Mouse (Mus musculus): Measurements from ENCODE around the gene Nf2. TPM values are rescaled to one million over a fixed set of nuclear protein-coding genes. Genes with fewer than 3 reads are reported as not detected.

The Nf2 gene
- polyA plus RNA-seq, 1 experiment, result 51.1 TPM

DNA sequence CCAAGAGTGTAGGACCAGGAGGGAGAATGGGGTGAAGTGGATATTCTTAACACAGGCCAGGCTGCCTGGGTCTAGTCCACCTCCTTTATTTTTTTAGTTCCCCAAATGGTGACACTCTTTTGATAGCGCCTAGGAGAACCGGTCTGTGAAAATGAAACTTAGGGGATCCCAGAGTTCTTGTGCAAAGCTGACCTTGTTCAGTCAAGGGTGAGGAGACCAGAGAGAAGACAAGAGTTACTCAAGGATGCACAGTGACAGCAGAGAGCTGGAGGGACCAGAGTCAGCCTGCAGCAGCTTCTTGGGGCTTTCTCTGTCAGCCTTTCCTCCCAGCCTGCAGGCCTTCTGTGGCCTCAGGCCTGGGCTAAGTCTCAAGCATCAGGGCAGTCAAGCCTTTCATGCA, 86.8 kb downstream of the Nf2 start:
- no peak overlapping the region for H3K4me2 ChIP-seq (ENCODE audit: low read depth)
- TF ChIP-seq TCF3 (IDR thresholded peaks at IDR 0.05; ENCODE audit: insufficient read length, low read depth) (no peak), MYOD1 (IDR thresholded peaks at IDR 0.05; ENCODE audit: control insufficient read depth in 1 of 3, insufficient read length in 2 of 3, low read depth in 2 of 3) (no peak), POLR2AphosphoS2 (IDR thresholded peaks at IDR 0.05; ENCODE audit: insufficient read length, low read depth) (no peak), REST (IDR thresholded peaks at IDR 0.05; ENCODE audit: insufficient read depth, insufficient read length) (no peak), SRF (IDR thresholded peaks at IDR 0.05; ENCODE audit: control insufficient read depth, insufficient read length, low read depth) (no peak), POLR2A (IDR thresholded peaks at IDR 0.05; ENCODE audit: insufficient read length, low read depth) (no peak), MAX (IDR thresholded peaks at IDR 0.05; ENCODE audit: low read depth) (no peak), MYOG (IDR thresholded peaks at IDR 0.05; ENCODE audit: control insufficient read depth in 1 of 3, insufficient read depth in 1 of 3, insufficient read length in 2 of 3, low read depth in 2 of 3) (no peak), TCF12 (IDR thresholded peaks at IDR 0.05; ENCODE audit: insufficient read depth, poor library complexity, severe bottlenecking) (no peak), CEBPB (IDR thresholded peaks at IDR 0.05; ENCODE audit: insufficient read depth, poor library complexity, severe bottlenecking) (no peak), USF1 (IDR thresholded peaks at IDR 0.05; ENCODE audit: low read depth) (no peak), E2F4 (IDR thresholded peaks at IDR 0.05; ENCODE audit: insufficient read depth) (no peak)
- peaks cover 8% of the 10 kb centered on the region for H3K27me3 ChIP-seq (ENCODE audit: control insufficient read depth, insufficient read depth, insufficient read length)
- no peaks in the 10 kb centered on the region for H3K36me3 ChIP-seq (ENCODE audit: control insufficient read depth, insufficient read depth)
- no peaks in the 10 kb centered on the region for H3K79me2 ChIP-seq (ENCODE audit: control insufficient read depth, insufficient read depth)
- no peak overlapping the region for H3ac ChIP-seq (ENCODE audit: control insufficient read depth, insufficient read length)
- no peak overlapping the region for H3K4me3 ChIP-seq

DNA sequence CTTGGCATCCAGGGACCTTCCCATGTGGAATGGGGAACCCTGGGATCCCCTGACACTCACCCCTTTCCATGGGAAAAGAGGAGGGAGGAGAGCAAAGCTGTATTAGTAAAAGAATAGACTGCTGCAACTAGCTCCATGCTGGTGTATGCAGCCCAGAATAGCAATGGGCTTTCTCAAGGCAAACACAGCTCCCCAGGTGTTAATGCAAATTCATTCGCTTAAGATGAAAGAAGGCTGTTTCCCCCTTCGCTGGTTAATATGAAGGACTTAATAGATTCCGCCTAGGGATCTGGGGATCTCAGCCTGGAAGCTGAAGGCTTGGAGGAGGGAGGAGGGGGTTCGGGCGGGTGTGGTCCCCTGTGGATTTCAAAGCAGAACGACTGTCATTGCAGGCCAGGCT, 87.3 kb downstream of the Nf2 start:
- no peaks in the 10 kb centered on the region for H3K36me3 ChIP-seq (ENCODE audit: control insufficient read depth, insufficient read depth)
- no peak overlapping the region for H3K4me2 ChIP-seq (ENCODE audit: low read depth)
- H3K79me2 ChIP-seq (ENCODE audit: control insufficient read depth, insufficient read depth), result no peaks in the 10 kb centered on the region
- no peak for TF ChIP-seq SRF (IDR thresholded peaks at IDR 0.05; ENCODE audit: control insufficient read depth, insufficient read length, low read depth)
- no peak for TF ChIP-seq MAX (IDR thresholded peaks at IDR 0.05; ENCODE audit: low read depth)
- TF ChIP-seq REST (IDR thresholded peaks at IDR 0.05; ENCODE audit: insufficient read depth, insufficient read length), result no peak
- TF ChIP-seq USF1 (IDR thresholded peaks at IDR 0.05; ENCODE audit: low read depth), result no peak
- no peak for TF ChIP-seq MYOD1 (IDR thresholded peaks at IDR 0.05; ENCODE audit: control insufficient read depth in 1 of 3, insufficient read length in 2 of 3, low read depth in 2 of 3)
- TF ChIP-seq MYOG (IDR thresholded peaks at IDR 0.05; ENCODE audit: control insufficient read depth in 1 of 3, insufficient read depth in 1 of 3, insufficient read length in 2 of 3, low read depth in 2 of 3), result no peak
- TF ChIP-seq TCF12 (IDR thresholded peaks at IDR 0.05; ENCODE audit: insufficient read depth, poor library complexity, severe bottlenecking), result no peak
- no peak for TF ChIP-seq E2F4 (IDR thresholded peaks at IDR 0.05; ENCODE audit: insufficient read depth)
- TF ChIP-seq POLR2AphosphoS2 (IDR thresholded peaks at IDR 0.05; ENCODE audit: insufficient read length, low read depth), result no peak
- no peak overlapping the region for H3ac ChIP-seq (ENCODE audit: control insufficient read depth, insufficient read length)
- no peak overlapping the region for H3K4me3 ChIP-seq
- peaks cover 8% of the 10 kb centered on the region for H3K27me3 ChIP-seq (ENCODE audit: control insufficient read depth, insufficient read depth, insufficient read length)

DNA sequence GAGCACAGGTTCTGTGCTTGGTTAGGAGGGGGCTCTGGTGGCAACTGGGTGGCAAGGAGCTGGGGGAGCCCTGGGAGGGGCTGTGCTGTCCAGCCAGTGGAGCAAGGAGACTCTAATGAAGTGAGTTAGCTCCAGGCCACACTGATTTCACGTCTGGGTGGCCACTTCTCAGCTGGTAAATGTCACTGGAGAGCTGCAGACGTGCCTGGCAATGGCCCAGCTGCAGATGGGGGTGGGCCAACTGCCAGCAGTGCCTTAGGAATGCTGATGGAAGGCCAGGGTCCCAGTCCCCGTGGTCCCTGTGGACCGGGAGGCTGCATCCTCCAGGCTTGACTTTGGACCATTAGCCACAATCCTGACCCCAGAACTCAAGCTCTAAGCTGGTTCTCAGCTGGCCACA, 88.9 kb downstream of the Nf2 start:
- Histone ChIP-seq H3K27me3 (ENCODE audit: control insufficient read depth, insufficient read depth, insufficient read length) (peaks cover 12% of the 10 kb centered on the region), H3K79me2 (ENCODE audit: control insufficient read depth, insufficient read depth) (no peaks in the 10 kb centered on the region), H3K4me3 (no peak overlapping the region), H3K36me3 (ENCODE audit: control insufficient read depth, insufficient read depth) (no peaks in the 10 kb centered on the region), H3ac (ENCODE audit: control insufficient read depth, insufficient read length) (no peak overlapping the region), H3K4me2 (ENCODE audit: low read depth) (no peak overlapping the region)
- no peak for TF ChIP-seq TCF3 (IDR thresholded peaks at IDR 0.05; ENCODE audit: insufficient read length, low read depth)

DNA sequence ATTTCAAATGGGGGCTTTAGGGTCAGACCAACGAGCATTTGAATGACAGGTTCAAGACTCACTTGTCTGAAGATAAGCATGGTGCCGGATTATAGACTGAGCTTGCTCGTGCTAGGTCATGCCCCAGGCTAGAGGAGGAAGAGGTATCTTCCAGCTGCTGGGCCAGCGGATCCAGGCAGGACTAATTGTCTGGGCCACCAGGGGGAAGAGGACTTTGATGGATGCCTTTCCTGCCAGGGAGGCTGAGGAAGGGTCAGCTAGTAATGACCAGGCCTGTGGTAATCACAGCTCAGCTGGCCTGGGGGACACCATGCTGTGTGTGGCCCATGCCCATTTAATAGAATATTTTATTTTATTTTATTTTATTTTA, 91.6 kb downstream of the Nf2 start:
- no peak overlapping the region for H3K4me2 ChIP-seq (ENCODE audit: low read depth)
- no peak overlapping the region for H3K4me3 ChIP-seq
- H3K36me3 ChIP-seq (ENCODE audit: control insufficient read depth, insufficient read depth), result no peaks in the 10 kb centered on the region
- H3K79me2 ChIP-seq (ENCODE audit: control insufficient read depth, insufficient read depth), result no peaks in the 10 kb centered on the region
- H3K27me3 ChIP-seq (ENCODE audit: control insufficient read depth, insufficient read depth, insufficient read length), result peaks cover 13% of the 10 kb centered on the region
- no peak overlapping the region for H3ac ChIP-seq (ENCODE audit: control insufficient read depth, insufficient read length)
- TF ChIP-seq TCF12 (IDR thresholded peaks at IDR 0.05; ENCODE audit: insufficient read depth, poor library complexity, severe bottlenecking), result no peak
- no peak for TF ChIP-seq CEBPB (IDR thresholded peaks at IDR 0.05; ENCODE audit: insufficient read depth, poor library complexity, severe bottlenecking)
- TF ChIP-seq E2F4 (IDR thresholded peaks at IDR 0.05; ENCODE audit: insufficient read depth), result no peak
- no peak for TF ChIP-seq MYOD1 (IDR thresholded peaks at IDR 0.05; ENCODE audit: control insufficient read depth in 1 of 3, insufficient read length in 2 of 3, low read depth in 2 of 3)
- TF ChIP-seq TCF3 (IDR thresholded peaks at IDR 0.05; ENCODE audit: insufficient read length, low read depth), result no peak
- TF ChIP-seq SRF (IDR thresholded peaks at IDR 0.05; ENCODE audit: control insufficient read depth, insufficient read length, low read depth), result no peak
- no peak for TF ChIP-seq MYOG (IDR thresholded peaks at IDR 0.05; ENCODE audit: control insufficient read depth in 1 of 3, insufficient read depth in 1 of 3, insufficient read length in 2 of 3, low read depth in 2 of 3)
- TF ChIP-seq POLR2AphosphoS2 (IDR thresholded peaks at IDR 0.05; ENCODE audit: insufficient read length, low read depth), result no peak
- no peak for TF ChIP-seq POLR2A (IDR thresholded peaks at IDR 0.05; ENCODE audit: insufficient read length, low read depth)
- no peak for TF ChIP-seq USF1 (IDR thresholded peaks at IDR 0.05; ENCODE audit: low read depth)
- TF ChIP-seq REST (IDR thresholded peaks at IDR 0.05; ENCODE audit: insufficient read depth, insufficient read length), result no peak
- no peak for TF ChIP-seq MAX (IDR thresholded peaks at IDR 0.05; ENCODE audit: low read depth)

DNA sequence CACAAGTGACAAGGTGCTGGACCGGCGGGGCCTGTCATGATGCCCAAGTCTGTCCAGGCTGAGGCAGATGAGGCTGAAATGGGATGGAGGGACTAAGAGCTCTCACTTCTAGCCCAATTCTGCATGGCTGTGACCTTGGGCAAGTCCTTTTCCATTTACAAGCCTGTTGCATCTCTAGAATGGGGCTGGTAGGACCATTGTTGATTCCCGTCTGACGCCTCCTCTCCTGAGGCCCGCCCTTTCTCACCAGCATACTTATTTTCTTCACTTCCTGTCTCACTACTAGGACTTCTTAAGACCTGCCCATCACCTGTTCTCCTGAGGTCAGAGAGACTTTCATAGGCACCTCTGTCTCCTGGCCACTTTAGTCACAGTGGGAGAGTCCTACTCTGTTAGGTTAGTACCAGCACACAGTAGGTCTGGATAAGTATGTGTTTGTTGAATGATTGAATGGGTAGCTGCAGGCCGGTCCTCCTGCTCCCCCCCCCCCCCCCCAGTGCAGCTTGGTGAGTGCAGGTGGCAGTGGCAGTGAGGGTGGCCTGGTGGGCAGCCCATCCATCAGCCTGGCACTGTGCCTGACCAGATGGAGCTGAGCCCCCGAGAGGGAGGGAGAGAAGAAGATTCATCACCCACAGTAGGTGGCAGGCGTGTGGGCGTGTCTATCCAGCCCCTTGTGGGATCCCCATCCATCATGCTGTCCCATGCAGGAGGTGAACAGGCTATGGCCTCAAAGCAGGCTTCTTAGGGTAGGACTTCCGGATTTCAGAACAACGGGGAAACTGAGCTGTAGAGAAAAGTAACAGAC, 92.2 kb downstream of the Nf2 start:
- TF ChIP-seq TCF3 (IDR thresholded peaks at IDR 0.05; ENCODE audit: insufficient read length, low read depth), result no peak
- no peak for TF ChIP-seq SRF (IDR thresholded peaks at IDR 0.05; ENCODE audit: control insufficient read depth, insufficient read length, low read depth)
- no peak for TF ChIP-seq MYOD1 (IDR thresholded peaks at IDR 0.05; ENCODE audit: control insufficient read depth in 1 of 3, insufficient read length in 2 of 3, low read depth in 2 of 3)
- TF ChIP-seq E2F4 (IDR thresholded peaks at IDR 0.05; ENCODE audit: insufficient read depth), result no peak
- no peak for TF ChIP-seq POLR2A (IDR thresholded peaks at IDR 0.05; ENCODE audit: insufficient read length, low read depth)
- no peak for TF ChIP-seq CEBPB (IDR thresholded peaks at IDR 0.05; ENCODE audit: insufficient read depth, poor library complexity, severe bottlenecking)
- TF ChIP-seq USF1 (IDR thresholded peaks at IDR 0.05; ENCODE audit: low read depth), result no peak
- no peak for TF ChIP-seq REST (IDR thresholded peaks at IDR 0.05; ENCODE audit: insufficient read depth, insufficient read length)
- no peak for TF ChIP-seq MYOG (IDR thresholded peaks at IDR 0.05; ENCODE audit: control insufficient read depth in 1 of 3, insufficient read depth in 1 of 3, insufficient read length in 2 of 3, low read depth in 2 of 3)
- TF ChIP-seq TCF12 (IDR thresholded peaks at IDR 0.05; ENCODE audit: insufficient read depth, poor library complexity, severe bottlenecking), result no peak
- no peak for TF ChIP-seq POLR2AphosphoS2 (IDR thresholded peaks at IDR 0.05; ENCODE audit: insufficient read length, low read depth)
- no peak for TF ChIP-seq MAX (IDR thresholded peaks at IDR 0.05; ENCODE audit: low read depth)
- Histone ChIP-seq H3K4me2 (ENCODE audit: low read depth) (no peak overlapping the region), H3K36me3 (ENCODE audit: control insufficient read depth, insufficient read depth) (no peaks in the 10 kb centered on the region), H3ac (ENCODE audit: control insufficient read depth, insufficient read length) (no peak overlapping the region), H3K79me2 (ENCODE audit: control insufficient read depth, insufficient read depth) (no peaks in the 10 kb centered on the region), H3K4me3 (no peak overlapping the region), H3K27me3 (ENCODE audit: control insufficient read depth, insufficient read depth, insufficient read length) (peaks cover 10% of the 10 kb centered on the region)

Measured in myocyte (in vitro differentiated cells).